Mouse (Mus musculus) kidney, postnatal 0 days (tissue): ENCODE measurements around the gene Mgst2. TPM values are rescaled to one million over a fixed set of nuclear protein-coding genes. Genes with fewer than 3 reads are reported as not detected.

Experiments
- ATAC-seq: fragments of 200-750 bp; cut with Nextera tagmentation; replicated peaks from 2 replicates; pipeline ENCODE4 v1.8.0; 2017; ENCODE audit warnings: low read depth, moderate number of reproducible peaks, moderate TSS enrichment, moderate library complexity; ENCODE audit not compliant: low FRiP score
- DNase-seq: peaks from one replicate; pipeline ENCODE4 v3.0.0-alpha.2; 2016; ENCODE audit warnings: low spot score
- H3K27ac ChIP-seq: fragments of 300-500 bp; sonication (generic); 2 replicates; pipeline ENCODE4 v1.5.1; 2014; ENCODE audit warnings: mild to moderate bottlenecking
- H3K27me3 ChIP-seq: fragments of 300-500 bp; sonication (generic); 2 replicates; pipeline ENCODE4 v1.6.1; 2014; ENCODE audit warnings: low read length, mixed read lengths; ENCODE audit not compliant: insufficient read depth
- H3K36me3 ChIP-seq: fragments of 300-500 bp; sonication (generic); 2 replicates; pipeline ENCODE4 v1.6.1; 2014; ENCODE audit warnings: low read length, mixed read lengths; ENCODE audit not compliant: insufficient read depth
- H3K4me1 ChIP-seq: fragments of 300-500 bp; sonication (generic); replicated peaks from 2 replicates; pipeline ENCODE4 v1.6.1; 2014; ENCODE audit warnings: antibody characterized with exemption, low read length, mixed read lengths; ENCODE audit not compliant: insufficient read depth
- H3K4me2 ChIP-seq: fragments of 300-500 bp; sonication (generic); 2 replicates; pipeline ENCODE4 v1.6.1; 2014; ENCODE audit warnings: mild to moderate bottlenecking, low read length, moderate library complexity, mixed read lengths
- H3K4me3 ChIP-seq: fragments of 300-500 bp; sonication (generic); replicated peaks from 2 replicates; pipeline ENCODE4 v1.5.1; 2014; ENCODE audit warnings: low read depth, low read length
- H3K9ac ChIP-seq: fragments of 300-500 bp; sonication (generic); 2 replicates; pipeline ENCODE4 v1.6.1; 2014; ENCODE audit warnings: low read depth, low read length
- H3K9me3 ChIP-seq: fragments of 300-500 bp; sonication (generic); replicated peaks from 2 replicates; pipeline ENCODE4 v1.6.1; 2016; ENCODE audit warnings: low read length, inconsistent platforms, mixed read lengths
- CTCF ChIP-seq: IDR thresholded peaks from 2 replicates; pipeline ENCODE4 v1.5.1; 2016; ENCODE audit warnings: antibody characterized with exemption, low read depth, mild to moderate bottlenecking, moderate library complexity
- WGBS: fragments of 180-500 bp; shearing (Covaris S2); extraction: QIAGEN DNeasy Blood & Tissue Kit; methylation state at CpG from one replicate; pipeline ENCODE4 v1.1.7; 2014; 5-methylcytosine and 5-hydroxymethylcytosine counted together
- polyA plus RNA-seq: library from polyadenylated mRNA; unstranded; fragments of >200 nt; fragmentation: Nextera tagmentation; extraction: Ambion mirVana; gene quantifications from 2 replicates; pipeline ENCODE4 v1.2.1, GENCODE M21; 2015

Mgst2 gene
- polyA plus RNA-seq, 1 experiment from 2014 or later, result 1.8 TPM

- H3K9me3 ChIP-seq, result no peaks in the 10 kb centered on the region
- H3K36me3 ChIP-seq, result no peaks in the 10 kb centered on the region
- no peaks in the 10 kb centered on the region for H3K27me3 ChIP-seq
- no peak for DNase-seq
- H3K9ac ChIP-seq, result no peak overlapping the region
- no peak overlapping the region for H3K4me2 ChIP-seq
- no peak overlapping the region for H3K27ac ChIP-seq
- no peak overlapping the region for H3K4me3 ChIP-seq
- peaks cover 24% of the 10 kb centered on the region; the same call in 1 of the 2 replicates for H3K4me1 ChIP-seq
- ATAC-seq, result no peak
- WGBS, result 83% methylated on average over 14 of the region's 14 CpGs
- TF ChIP-seq CTCF, result no peak
These were observed 69.2 kb downstream of the Mgst2 start for GRCm38 (mm10) chr3:51729109-51729918.

GRCm38 (mm10) chr3:51730662-51731061 lies 70.5 kb downstream of the Mgst2 start:
- no peak for ATAC-seq
- H3K36me3 ChIP-seq, result no peaks in the 10 kb centered on the region
- no peak for DNase-seq
- no peak overlapping the region for H3K27ac ChIP-seq
- 87% methylated on average over 7 of the region's 7 CpGs for WGBS
- no peak for TF ChIP-seq CTCF
- H3K9me3 ChIP-seq, result no peaks in the 10 kb centered on the region
- no peak overlapping the region for H3K9ac ChIP-seq
- no peaks in the 10 kb centered on the region for H3K27me3 ChIP-seq
- peaks cover 17% of the 10 kb centered on the region; the same call in 1 of the 2 replicates for H3K4me1 ChIP-seq
- no peak overlapping the region for H3K4me3 ChIP-seq
- H3K4me2 ChIP-seq, result no peak overlapping the region

- ATAC-seq (no peak), DNase-seq (no peak)
- Histone ChIP-seq H3K36me3 (no peaks in the 10 kb centered on the region), H3K27ac (no peak overlapping the region), H3K4me1 (0 out of 2 replicates have a peak, but pooled peaks cover 17% of the 10 kb centered on the region), H3K4me3 (no peak overlapping the region), H3K9me3 (no peaks in the 10 kb centered on the region), H3K4me2 (no peak overlapping the region), H3K27me3 (no peaks in the 10 kb centered on the region), H3K9ac (no peak overlapping the region)
- TF ChIP-seq CTCF, result no peak
- 92% methylated on average over 16 of the region's 16 CpGs for WGBS
These were observed 71.9 kb downstream of the Mgst2 start for GRCm38 (mm10) chr3:51731949-51732636.

Other genes starting within 250 kb of the Mgst2 start
- 26.5 and 26.6 TPM in 2 replicates for gene Naa15, start 245.2 kb upstream of the Mgst2 start, polyA plus RNA-seq
- gene Rab33b, start 176.4 kb upstream of the Mgst2 start, polyA plus RNA-seq, result 21.6 and 21.9 TPM in 2 replicates
- gene Setd7, start 99.5 kb upstream of the Mgst2 start, polyA plus RNA-seq, result 2.0 and 2.4 TPM in 2 replicates